Mouse (Mus musculus): Measurements from ENCODE around the gene Sh3bp2. TPM values are rescaled to one million over a fixed set of nuclear protein-coding genes. Genes with fewer than 3 reads are reported as not detected.

Sh3bp2 gene
- polyA plus RNA-seq, 1 experiment from 2014 or later = 3.8 TPM

GRCm38 (mm10) chr5:34512486-34512885 lies 13.2 kb upstream of the Sh3bp2 start:
- peak overlapping the region; percentile 91 for H3K4me2 ChIP-seq
- H3K4me1 ChIP-seq (replicated peaks) = peaks cover 7% of the 10 kb centered on the region
- H3K9ac ChIP-seq = no peak overlapping the region
- ATAC-seq (replicated peaks; ENCODE audit: insufficient number of reproducible peaks, insufficient read depth, low FRiP score, low read depth) = no peak
- H3K27ac ChIP-seq = no peak overlapping the region
- no peak overlapping the region for H3K4me3 ChIP-seq
- WGBS = 90% methylated on average over 3 of the region's 3 CpGs
- H3K9me3 ChIP-seq (replicated peaks) = no peaks in the 10 kb centered on the region
- no peaks in the 10 kb centered on the region for H3K27me3 ChIP-seq
- H3K36me3 ChIP-seq = no peaks in the 10 kb centered on the region

- H3K4me1 ChIP-seq (replicated peaks) = peaks cover 7% of the 10 kb centered on the region
- ATAC-seq (replicated peaks; ENCODE audit: insufficient number of reproducible peaks, insufficient read depth, low FRiP score, low read depth) = peak; percentile 99
- peak within 1 kb of the TSS; percentile 68 for H3K27ac ChIP-seq
- H3K9ac ChIP-seq = peak within 1 kb of the TSS; percentile 81
- no peaks in the 10 kb centered on the region for H3K36me3 ChIP-seq
- under 1% methylated on average over 63 of the region's 64 CpGs for WGBS
- H3K4me3 ChIP-seq = peak within 1 kb of the TSS; percentile 78
- peak within 1 kb of the TSS; percentile 91 for H3K4me2 ChIP-seq
- no peaks in the 10 kb centered on the region for H3K27me3 ChIP-seq
- no peaks in the 10 kb centered on the region for H3K9me3 ChIP-seq (replicated peaks)
Observed at GRCm38 (mm10) chr5:34513466-34514217, 12.0 kb upstream of the Sh3bp2 start, which contains the start of gene Tnip2. TSS of gene Tnip2 (minus strand) at chr5:34513991.

DNA sequence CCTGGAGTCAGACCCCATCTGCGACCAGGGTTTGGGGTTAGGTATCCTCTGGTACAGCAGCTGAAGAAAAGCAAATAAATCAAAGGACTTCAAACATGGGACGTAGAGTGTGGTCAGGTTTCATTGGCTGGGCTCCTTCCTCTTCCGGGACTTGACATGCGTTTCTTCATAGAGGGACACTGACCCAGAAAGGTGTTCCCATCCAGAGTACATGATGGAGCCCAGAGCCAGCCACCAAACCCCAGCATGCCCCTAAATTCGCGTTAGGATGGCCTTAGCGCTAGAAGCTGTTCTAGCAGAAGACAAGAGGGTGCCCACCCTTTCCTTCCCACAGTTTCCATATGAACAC lies 11.4 kb upstream of the Sh3bp2 start:
- WGBS = 21% methylated on average over 7 of the region's 7 CpGs
- Histone ChIP-seq H3K27me3 (no peaks in the 10 kb centered on the region), H3K27ac (0 out of 2 replicates have a peak overlapping the region, but pooled peaks have one; percentile 26), H3K4me1 (replicated peaks) (peaks cover 7% of the 10 kb centered on the region), H3K9ac (peak overlapping the region; percentile 38), H3K4me2 (peak overlapping the region; percentile 91), H3K4me3 (peak overlapping the region; percentile 78), H3K9me3 (replicated peaks) (no peaks in the 10 kb centered on the region), H3K36me3 (no peaks in the 10 kb centered on the region)
- peak; percentile 5 for ATAC-seq (replicated peaks; ENCODE audit: insufficient number of reproducible peaks, insufficient read depth, low FRiP score, low read depth)

GRCm38 (mm10) chr5:34515096-34515495 lies 10.5 kb upstream of the Sh3bp2 start:
- Histone ChIP-seq H3K4me1 (replicated peaks) (peaks cover 8% of the 10 kb centered on the region), H3K4me2 (no peak overlapping the region), H3K9me3 (replicated peaks) (no peaks in the 10 kb centered on the region), H3K36me3 (no peaks in the 10 kb centered on the region), H3K4me3 (no peak overlapping the region), H3K27ac (no peak overlapping the region), H3K27me3 (no peaks in the 10 kb centered on the region), H3K9ac (no peak overlapping the region)
- no peak for ATAC-seq (replicated peaks; ENCODE audit: insufficient number of reproducible peaks, insufficient read depth, low FRiP score, low read depth)

- H3K4me2 ChIP-seq = no peak overlapping the region
- H3K4me1 ChIP-seq (replicated peaks) = peaks cover 20% of the 10 kb centered on the region
- 28% methylated on average over 3 of the region's 3 CpGs for WGBS
- H3K4me3 ChIP-seq = no peak overlapping the region
- no peak for ATAC-seq (replicated peaks; ENCODE audit: insufficient number of reproducible peaks, insufficient read depth, low FRiP score, low read depth)
- no peak overlapping the region for H3K9ac ChIP-seq
- no peaks in the 10 kb centered on the region for H3K9me3 ChIP-seq (replicated peaks)
- H3K27me3 ChIP-seq = no peaks in the 10 kb centered on the region
- H3K27ac ChIP-seq = no peak overlapping the region
- no peaks in the 10 kb centered on the region for H3K36me3 ChIP-seq
Observed at GRCm38 (mm10) chr5:34517913-34518312, 7.7 kb upstream of the Sh3bp2 start.

DNA sequence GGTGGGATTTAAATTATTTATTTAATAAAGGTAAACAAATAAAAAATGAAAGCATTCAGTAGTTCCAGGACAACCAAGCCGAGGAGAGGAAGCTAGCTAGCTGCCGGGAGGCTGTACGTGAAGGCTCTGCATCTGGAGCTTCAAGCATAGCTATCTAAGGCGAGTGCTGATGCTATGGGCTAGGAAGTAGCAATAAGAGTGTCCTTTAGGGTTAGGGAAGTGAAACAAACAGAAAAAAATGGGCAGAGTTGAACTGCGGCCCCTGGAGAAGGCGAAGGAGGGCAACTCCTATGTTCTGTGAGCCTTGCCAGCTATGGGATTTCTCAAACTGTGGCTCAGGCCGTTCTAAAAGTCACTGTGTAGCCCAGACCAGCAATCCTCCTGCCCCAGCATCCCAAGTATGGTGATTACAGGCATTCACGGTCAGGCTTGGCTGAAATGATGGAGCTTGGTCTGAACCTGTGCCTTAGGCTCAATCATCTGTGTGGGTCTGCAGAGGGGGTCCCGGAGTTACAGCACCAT lies 6.2 kb upstream of the Sh3bp2 start:
- no peak overlapping the region for H3K9ac ChIP-seq
- no peak for ATAC-seq (replicated peaks; ENCODE audit: insufficient number of reproducible peaks, insufficient read depth, low FRiP score, low read depth)
- WGBS = 81% methylated on average over 9 of the region's 9 CpGs
- no peak overlapping the region for H3K4me2 ChIP-seq
- H3K27me3 ChIP-seq = no peaks in the 10 kb centered on the region
- H3K4me1 ChIP-seq (replicated peaks) = peaks cover 18% of the 10 kb centered on the region
- no peaks in the 10 kb centered on the region for H3K36me3 ChIP-seq
- H3K27ac ChIP-seq = no peak overlapping the region
- H3K4me3 ChIP-seq = no peak overlapping the region
- no peaks in the 10 kb centered on the region for H3K9me3 ChIP-seq (replicated peaks)

GRCm38 (mm10) chr5:34520458-34521209 lies 5.0 kb upstream of the Sh3bp2 start:
- H3K4me1 ChIP-seq (replicated peaks) = peaks cover 18% of the 10 kb centered on the region
- no peaks in the 10 kb centered on the region for H3K36me3 ChIP-seq
- H3K27me3 ChIP-seq = no peaks in the 10 kb centered on the region
- H3K27ac ChIP-seq = peak overlapping the region; percentile 64
- no peak overlapping the region for H3K4me3 ChIP-seq
- 42% methylated on average over 11 of the region's 11 CpGs for WGBS
- H3K4me2 ChIP-seq = no peak overlapping the region
- no peak overlapping the region for H3K9ac ChIP-seq
- no peak for ATAC-seq (replicated peaks; ENCODE audit: insufficient number of reproducible peaks, insufficient read depth, low FRiP score, low read depth)
- no peaks in the 10 kb centered on the region for H3K9me3 ChIP-seq (replicated peaks)

- Histone ChIP-seq H3K4me1 (replicated peaks) (peaks cover 24% of the 10 kb centered on the region), H3K4me2 (no peak overlapping the region), H3K27ac (peak overlapping the region; percentile 64), H3K4me3 (no peak overlapping the region), H3K9me3 (replicated peaks) (no peaks in the 10 kb centered on the region), H3K27me3 (no peaks in the 10 kb centered on the region), H3K9ac (no peak overlapping the region), H3K36me3 (no peaks in the 10 kb centered on the region)
- WGBS = 55% methylated on average over 3 of the region's 3 CpGs
- ATAC-seq (replicated peaks; ENCODE audit: insufficient number of reproducible peaks, insufficient read depth, low FRiP score, low read depth) = no peak
Observed at GRCm38 (mm10) chr5:34521337-34521736, 4.3 kb upstream of the Sh3bp2 start.

- 57% methylated on average over 4 of the region's 4 CpGs for WGBS
- ATAC-seq (replicated peaks; ENCODE audit: insufficient number of reproducible peaks, insufficient read depth, low FRiP score, low read depth) = no peak
- Histone ChIP-seq H3K9me3 (replicated peaks) (no peaks in the 10 kb centered on the region), H3K4me3 (no peak overlapping the region), H3K27ac (no peak overlapping the region), H3K4me2 (no peak overlapping the region), H3K27me3 (no peaks in the 10 kb centered on the region), H3K4me1 (replicated peaks) (peaks cover 25% of the 10 kb centered on the region), H3K36me3 (no peaks in the 10 kb centered on the region), H3K9ac (no peak overlapping the region)
Observed at GRCm38 (mm10) chr5:34523958-34524485, 1.6 kb upstream of the Sh3bp2 start.

GRCm38 (mm10) chr5:34524511-34524910 lies 1.1 kb upstream of the Sh3bp2 start:
- Histone ChIP-seq H3K9me3 (replicated peaks) (no peaks in the 10 kb centered on the region), H3K27me3 (no peaks in the 10 kb centered on the region), H3K36me3 (no peaks in the 10 kb centered on the region), H3K9ac (no peak overlapping the region), H3K4me3 (no peak overlapping the region), H3K4me1 (replicated peaks) (peaks cover 25% of the 10 kb centered on the region), H3K27ac (no peak overlapping the region), H3K4me2 (no peak overlapping the region)
- ATAC-seq (replicated peaks; ENCODE audit: insufficient number of reproducible peaks, insufficient read depth, low FRiP score, low read depth) = no peak

DNA sequence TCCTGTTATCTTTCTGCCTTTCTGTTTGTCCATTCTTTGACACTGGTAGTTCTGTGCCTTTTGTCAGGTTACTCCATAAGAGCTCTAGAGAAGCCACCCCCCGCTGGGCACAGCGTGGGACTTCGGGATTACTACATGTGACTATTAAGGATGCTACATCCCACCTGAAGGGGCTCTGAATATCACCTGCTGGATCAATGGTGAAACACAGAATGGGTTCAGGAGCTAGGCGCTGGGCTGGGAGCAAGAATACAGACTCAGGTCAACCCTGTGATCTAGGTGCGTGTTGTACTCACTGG lies 788 bp downstream of the Sh3bp2 start:
- Histone ChIP-seq H3K4me3 (peak overlapping the region; percentile 70), H3K4me2 (peak overlapping the region; percentile 91), H3K4me1 (replicated peaks) (peaks cover 13% of the 10 kb centered on the region), H3K9me3 (replicated peaks) (no peaks in the 10 kb centered on the region), H3K27me3 (no peaks in the 10 kb centered on the region), H3K27ac (no peak overlapping the region), H3K36me3 (no peaks in the 10 kb centered on the region), H3K9ac (no peak overlapping the region)
- ATAC-seq (replicated peaks; ENCODE audit: insufficient number of reproducible peaks, insufficient read depth, low FRiP score, low read depth) = no peak
- 55% methylated on average over 5 of the region's 5 CpGs for WGBS

Data from heart, embryonic 15.5 days (tissue).